Mouse (Mus musculus): ENCODE measurements at regions not wholly inside any gene's neighbourhood (a gene's known extent, or its start where the extent isn't known, plus 50 kb on each side); places are given as distances from the start of the nearest gene placed in this dataset.

- TF ChIP-seq GATA1 (IDR thresholded peaks at IDR 0.05; ENCODE audit: borderline replicate concordance, low read length) (no peak), FLI1 (IDR thresholded peaks at IDR 0.05; ENCODE audit: low read length) (no peak)
These were observed 619.1 kb upstream of the Tmem132c start for GRCm38 (mm10) chr5:126622551-126622950.
